In genomic region chr10:44887081-44887683, GRCm38 (mm10) we compare ENCODE assay signal across 11 mouse cellular contexts.
DNase-seq lines count a peak whose midpoint lies in the region; ATAC-seq lines count a peak whose summit lies in the region.
"Had no signal": no experiment of that assay in that cellular context is flagged by ENCODE, and none has a peak within 500 bp of the region (broad histone marks: within the 10 kb centered on the region; RNA-seq: fewer than 3 reads in every experiment).

No protein-coding gene starts in this region.

- no peaks in the 10 kb centered on the region for H3K36me3 ChIP-seq in forebrain, embryonic 12.5 days (replicated peaks)
- no peaks in the 10 kb centered on the region for H3K36me3 ChIP-seq in limb, embryonic 15.5 days

- no peaks in the 10 kb centered on the region for H3K9me3 ChIP-seq in forebrain, embryonic 12.5 days
- H3K9me3 ChIP-seq in limb, embryonic 15.5 days = no peaks in the 10 kb centered on the region

- peaks cover 61% of the 10 kb centered on the region for H3K27me3 ChIP-seq in forebrain, embryonic 12.5 days
- no peaks in the 10 kb centered on the region for H3K27me3 ChIP-seq in limb, embryonic 15.5 days

- WGBS in forebrain, embryonic 12.5 days = 9% methylated on average over 14 of the region's 14 CpGs
- WGBS in limb, embryonic 15.5 days = 19% methylated on average over 14 of the region's 14 CpGs

- ATAC-seq in forebrain, embryonic 12.5 days (ENCODE audit: low FRiP score) = peak; percentile 91
- ATAC-seq in limb, embryonic 15.5 days (ENCODE audit: insufficient number of reproducible peaks, low FRiP score, low TSS enrichment, low read depth) = no peak
- ATAC-seq: intestine, postnatal 0 days had no signal

- peak; percentile 25 to 28 for DNase-seq in right cerebral cortex, postnatal 10 days (ENCODE audit: low spot score in 2 of 2)
- DNase-seq in right cerebral cortex, postnatal 14 days = no peak
- DNase-seq in adrenal gland, postnatal 14 days = no peak
- no peak for DNase-seq in adrenal gland, adult (ENCODE audit: inconsistent age in 2 of 2, low spot score in 1 of 2)
- DNase-seq in gastrocnemius, adult 18-20 months (ENCODE audit: low spot score) = no peak
- no peak for DNase-seq in kidney, postnatal 25 days
- DNase-seq: gastrocnemius, postnatal 14 days; lung, adult 2 months had no signal

- H3K4me2 ChIP-seq in forebrain, embryonic 12.5 days = peak overlapping the region; percentile 23
- H3K4me2 ChIP-seq in limb, embryonic 15.5 days = no peak overlapping the region

- H3K27ac ChIP-seq in forebrain, embryonic 12.5 days = no peak overlapping the region
- H3K27ac ChIP-seq in limb, embryonic 15.5 days = 0 out of 2 replicates have a peak overlapping the region, but pooled peaks have one; percentile 3

- peaks cover 12% of the 10 kb centered on the region for H3K4me1 ChIP-seq in forebrain, embryonic 12.5 days
- peaks cover 7% of the 10 kb centered on the region; the same call in 1 of the 2 replicates for H3K4me1 ChIP-seq in limb, embryonic 15.5 days

- H3K9ac ChIP-seq in forebrain, embryonic 12.5 days = no peak overlapping the region
- no peak overlapping the region for H3K9ac ChIP-seq in limb, embryonic 15.5 days

- no peak overlapping the region for H3K4me3 ChIP-seq in forebrain, embryonic 12.5 days (replicated peaks)
- H3K4me3 ChIP-seq in limb, embryonic 15.5 days = no peak overlapping the region

Comparison
In these comparisons a context has a peak if more than half of its experiments do, and no peak if none do; other contexts are left out.
1. DNase-seq: peak in right cerebral cortex, postnatal 10 days (2 of 2); none in right cerebral cortex, postnatal 14 days (single experiment), adrenal gland, postnatal 14 days (single experiment), adrenal gland, adult (0 of 2), gastrocnemius, adult 18-20 months (single experiment) and kidney, postnatal 25 days (0 of 2).